Mouse (Mus musculus) T-cell, adult 2 months (primary cell): ENCODE data around the gene Eprs.

ENCODE experiments used
- DNase-seq: peaks from one replicate; pipeline ENCODE4 v3.0.0; 2022; ENCODE audit warnings: low spot score

The Eprs gene

GRCm38 (mm10) chr1:185449727-185450126 is 86.9 kb downstream of the Eprs start:
- DNase-seq = no peak

GRCm38 (mm10) chr1:185451077-185451476 is 88.2 kb downstream of the Eprs start:
- DNase-seq = no peak

- no peak for DNase-seq
These were observed 88.7 kb downstream of the Eprs start for GRCm38 (mm10) chr1:185451495-185451894.

GRCm38 (mm10) chr1:185452461-185452860 is 89.6 kb downstream of the Eprs start:
- DNase-seq = no peak

GRCm38 (mm10) chr1:185454144-185454543 is 91.3 kb downstream of the Eprs start:
- no peak for DNase-seq

GRCm38 (mm10) chr1:185454575-185454954 is 91.7 kb downstream of the Eprs start, which contains the start of gene Slc30a10:
Gene Slc30a10, plus strand, starts transcription at chr1:185454848.
- no peak for DNase-seq

GRCm38 (mm10) chr1:185454955-185455701 is 92.3 kb downstream of the Eprs start:
- no peak for DNase-seq

GRCm38 (mm10) chr1:185456327-185456726 is 93.5 kb downstream of the Eprs start:
- DNase-seq = no peak

GRCm38 (mm10) chr1:185460096-185460495 is 97.3 kb downstream of the Eprs start:
- no peak for DNase-seq

GRCm38 (mm10) chr1:185462889-185463288 is 100.0 kb downstream of the Eprs start:
- DNase-seq = no peak

- no peak for DNase-seq
These were observed 106.7 kb downstream of the Eprs start for GRCm38 (mm10) chr1:185469551-185470021.

- no peak for DNase-seq
These were observed 109.3 kb downstream of the Eprs start for GRCm38 (mm10) chr1:185472025-185472720.

GRCm38 (mm10) chr1:185472730-185473129 is 109.9 kb downstream of the Eprs start:
- DNase-seq = no peak

GRCm38 (mm10) chr1:185473437-185473836 is 110.6 kb downstream of the Eprs start:
- no peak for DNase-seq
